Mouse (Mus musculus): ENCODE measurements around the gene Pqbp1.

The Pqbp1 gene

GRCm38 (mm10) chrX:7878495-7878894, 20.6 kb downstream of the Pqbp1 start:
- peak in 1 of 2 experiments; percentile 72 for DNase-seq (ENCODE audit: low spot score in 2 of 2)

GRCm38 (mm10) chrX:7878007-7878419, 21.1 kb downstream of the Pqbp1 start, which contains the start of gene Pim2:
Pim2 (plus strand) TSS chrX:7878262.
- peak; percentile 82 to 90 for DNase-seq (ENCODE audit: low spot score in 2 of 2)

- DNase-seq (ENCODE audit: low spot score in 2 of 2) = no peak
These were observed 29.2 kb downstream of the Pqbp1 start for GRCm38 (mm10) chrX:7869826-7870225.

- DNase-seq (ENCODE audit: low spot score in 2 of 2) = no peak
These were observed 30.6 kb downstream of the Pqbp1 start for GRCm38 (mm10) chrX:7868506-7868905.

- DNase-seq (ENCODE audit: low spot score in 2 of 2) = no peak
These were observed 31.9 kb downstream of the Pqbp1 start for GRCm38 (mm10) chrX:7867141-7867540.

- no peak for DNase-seq (ENCODE audit: low spot score in 2 of 2)
These were observed 33.3 kb downstream of the Pqbp1 start for GRCm38 (mm10) chrX:7865786-7866185.

GRCm38 (mm10) chrX:7865343-7865742, 33.7 kb downstream of the Pqbp1 start:
- DNase-seq (ENCODE audit: low spot score in 2 of 2) = no peak

GRCm38 (mm10) chrX:7864551-7864950, 34.5 kb downstream of the Pqbp1 start:
- DNase-seq (ENCODE audit: low spot score in 2 of 2) = no peak

GRCm38 (mm10) chrX:7863181-7863580, 35.9 kb downstream of the Pqbp1 start:
- DNase-seq (ENCODE audit: low spot score in 2 of 2) = no peak

GRCm38 (mm10) chrX:7859191-7859753, 39.8 kb downstream of the Pqbp1 start:
- DNase-seq (ENCODE audit: low spot score in 2 of 2) = no peak

- peak; percentile 36 to 69 for DNase-seq (ENCODE audit: low spot score in 2 of 2)
These were observed 44.5 kb downstream of the Pqbp1 start for GRCm38 (mm10) chrX:7854578-7854977.

GRCm38 (mm10) chrX:7847845-7848244, 51.2 kb downstream of the Pqbp1 start:
- DNase-seq (ENCODE audit: low spot score in 2 of 2) = no peak

Measured in spleen, postnatal 4 days (tissue).